Comparison of ENCODE assay signal across 8 mouse cellular contexts in the genomic region with DNA sequence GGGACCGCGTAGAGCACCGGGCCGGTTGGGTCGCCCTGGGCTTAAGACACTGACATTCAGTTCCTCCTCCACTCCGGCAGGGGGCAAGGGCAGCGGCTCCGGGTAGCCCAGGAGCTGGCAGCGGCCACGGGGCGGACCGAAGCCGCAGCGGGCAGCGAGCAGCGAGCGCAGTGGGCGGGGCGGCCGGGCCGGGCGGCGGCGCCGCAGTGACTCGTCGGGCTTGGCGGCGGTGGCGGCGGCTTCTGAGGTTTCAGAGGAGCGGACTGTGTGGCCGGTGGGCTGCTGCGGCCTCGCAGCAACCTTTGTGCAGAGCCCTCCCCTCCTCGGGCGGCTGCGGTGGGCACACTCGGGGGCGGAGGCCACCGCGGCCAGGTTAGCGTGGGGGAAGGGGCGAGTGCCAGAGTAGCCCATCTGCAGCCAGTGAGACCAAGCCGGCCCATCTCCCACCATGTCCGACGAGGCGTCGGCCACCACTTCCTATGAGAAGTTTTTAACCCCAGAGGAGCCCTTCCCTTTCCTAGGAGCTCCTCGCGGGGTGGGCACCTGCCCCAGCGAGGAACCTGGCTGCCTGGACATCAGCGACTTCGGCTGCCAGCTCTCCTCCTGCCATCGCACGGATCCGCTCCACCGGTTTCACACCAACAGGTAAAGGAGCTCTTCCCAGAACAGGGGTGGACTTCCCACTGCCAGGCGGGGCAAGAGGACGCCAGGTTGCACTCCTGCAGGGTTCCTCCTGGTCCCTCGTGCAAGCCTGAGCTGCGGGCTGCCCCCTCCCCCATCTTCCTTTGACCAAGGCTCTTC. TPM values are rescaled to one million over a fixed set of nuclear protein-coding genes. Genes with fewer than 3 reads are reported as not detected.
DNase-seq lines count a peak whose midpoint lies in the region; ATAC-seq lines count a peak whose summit lies in the region.

A gene (plus strand): TSS at position 170 of the 801 bp plus-strand sequence.

- H3K36me3 ChIP-seq in hindbrain, embryonic 14.5 days (replicated peaks; ENCODE audit: control insufficient read depth, insufficient read depth): no peaks in the 10 kb centered on the region
- no peaks in the 10 kb centered on the region for H3K36me3 ChIP-seq in megakaryocyte, embryonic 14.5 days (replicated peaks; ENCODE audit: low read length)

- peak; percentile 79 for DNase-seq in T-cell, adult 2 months (ENCODE audit: low spot score)
- DNase-seq in cerebellum, postnatal 25 days: peak; percentile 78 to 90
- peak; percentile 25 to 30 for DNase-seq in frontal cortex, postnatal 25 days (ENCODE audit: low spot score in 2 of 2)
- peak; percentile 70 for DNase-seq in hindbrain, embryonic 14.5 days (ENCODE audit: low spot score)
- peak; percentile 28 to 39 for DNase-seq in left cerebral cortex, adult 9 months (ENCODE audit: low spot score in 2 of 2)
- DNase-seq in right cerebral cortex, adult 2 months (ENCODE audit: low spot score in 2 of 2): peak; percentile 53 to 54
- peak; percentile 76 for DNase-seq in urinary bladder, postnatal 14 days (ENCODE audit: low spot score)

- 0 out of 2 replicates have a peak, but pooled peaks cover 6% of the 10 kb centered on the region for H3K4me1 ChIP-seq in hindbrain, embryonic 14.5 days (replicated peaks; ENCODE audit: control insufficient read depth, insufficient read depth, low read length)
- peaks cover 5% of the 10 kb centered on the region; the same call in 1 of the 2 replicates for H3K4me1 ChIP-seq in megakaryocyte, embryonic 14.5 days

- H3K27ac ChIP-seq in hindbrain, embryonic 14.5 days: no peak within 1 kb of the TSS; the same call in 1 of the 2 replicates

- peak within 1 kb of the TSS; percentile 66 for H3K4me3 ChIP-seq in hindbrain, embryonic 14.5 days (replicated peaks; ENCODE audit: low read length)
- peak within 1 kb of the TSS; percentile 96 for H3K4me3 ChIP-seq in megakaryocyte, embryonic 14.5 days (replicated peaks)

- H3K9me3 ChIP-seq in hindbrain, embryonic 14.5 days (ENCODE audit: control insufficient read depth, low read length): no peaks in the 10 kb centered on the region
- no peaks in the 10 kb centered on the region for H3K9me3 ChIP-seq in megakaryocyte, embryonic 14.5 days

- no peaks in the 10 kb centered on the region for H3K27me3 ChIP-seq in hindbrain, embryonic 14.5 days (ENCODE audit: control insufficient read depth, insufficient read depth, low read length)
- peaks cover 15% of the 10 kb centered on the region for H3K27me3 ChIP-seq in megakaryocyte, embryonic 14.5 days (replicated peaks)

- ATAC-seq in hindbrain, embryonic 14.5 days (ENCODE audit: low FRiP score): peak; percentile 94

- H3K4me2 ChIP-seq in hindbrain, embryonic 14.5 days (replicated peaks): peak within 1 kb of the TSS; percentile 58

- 10% methylated on average over 40 of the region's 62 CpGs for WGBS in hindbrain, embryonic 14.5 days

- H3K9ac ChIP-seq in hindbrain, embryonic 14.5 days: peak within 1 kb of the TSS; percentile 66

RNA-seq across cellular contexts. Expression of the gene that starts here (rescaled TPM):
- polyA plus RNA-seq in hindbrain, embryonic 14.5 days (2014; fragmentation: Nextera tagmentation; extraction: Ambion mirVana): 10.9 and 11.5 TPM in 2 replicates
- polyA plus RNA-seq in megakaryocyte, embryonic 14.5 days (2012; ENCODE audit: insufficient read depth, low replicate concordance): 0.18 TPM in 1 of 2 replicates, not detected in the other

Comparison
In these comparisons a context has a peak if more than half of its experiments do, and no peak if none do; other contexts are left out.
1. RNA of the gene that starts here (polyA plus RNA-seq): 10.9 to 11.5 TPM in hindbrain, embryonic 14.5 days; 0.18 TPM in megakaryocyte, embryonic 14.5 days; every median in the first group is over 10 times any median in the second.
2. DNase-seq: peak in every context shown above with its lines; median percentile 84 in cerebellum, postnatal 25 days; 79 in T-cell, adult 2 months; 76 in urinary bladder, postnatal 14 days; 70 in hindbrain, embryonic 14.5 days; 54 in right cerebral cortex, adult 2 months; 34 in left cerebral cortex, adult 9 months; 28 in frontal cortex, postnatal 25 days.